Mouse (Mus musculus): ENCODE results near the gene Gm10974.

Gm10974 gene

GRCm38 (mm10) chr7:66404141-66404540 is 38.4 kb downstream of the Gm10974 start:
- Histone ChIP-seq H3K36me3 (ENCODE audit: insufficient read depth, low read length) (no peaks in the 10 kb centered on the region), H3K27me3 (ENCODE audit: insufficient read depth, low read length) (peaks cover 19% of the 10 kb centered on the region; the same call in 1 of the 2 replicates), H3K4me3 (replicated peaks; ENCODE audit: low read length) (no peak overlapping the region), H3K9me3 (ENCODE audit: low read length) (no peaks in the 10 kb centered on the region), H3K4me1 (replicated peaks; ENCODE audit: low read depth, low read length) (peaks cover 6% of the 10 kb centered on the region; the same call in 1 of the 2 replicates)
- TF ChIP-seq CTCF (conservative IDR thresholded peaks at IDR 0.05; ENCODE audit: low read length) (no peak), POU5F1 (IDR thresholded peaks at IDR 0.05; ENCODE audit: borderline replicate concordance, low read length) (no peak), NANOG (IDR thresholded peaks at IDR 0.05; ENCODE audit: borderline replicate concordance, low read length) (no peak)

DNA sequence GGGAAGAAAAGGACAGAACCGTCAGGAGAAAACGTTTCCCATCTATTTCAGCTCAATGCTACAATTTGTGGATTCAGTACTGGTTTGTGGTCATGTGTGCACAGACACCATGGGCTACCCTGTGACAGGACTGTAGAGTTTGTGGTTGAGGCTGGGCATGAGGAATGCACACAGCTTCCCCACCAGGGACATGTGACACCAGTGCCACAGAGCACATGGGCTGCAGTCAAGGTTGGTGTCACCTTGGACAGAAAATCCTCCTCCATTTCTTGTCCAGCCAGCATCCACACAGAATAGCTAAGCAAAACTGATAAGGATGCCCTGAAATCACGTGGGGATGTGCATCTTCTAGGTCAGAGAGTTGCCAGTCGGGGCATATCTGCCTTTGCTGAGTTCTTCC is 39.1 kb downstream of the Gm10974 start:
- peaks cover 21% of the 10 kb centered on the region; the same call in 1 of the 2 replicates for H3K27me3 ChIP-seq (ENCODE audit: insufficient read depth, low read length)
- no peaks in the 10 kb centered on the region for H3K36me3 ChIP-seq (ENCODE audit: insufficient read depth, low read length)
- peaks cover 6% of the 10 kb centered on the region; the same call in 1 of the 2 replicates for H3K4me1 ChIP-seq (replicated peaks; ENCODE audit: low read depth, low read length)
- no peaks in the 10 kb centered on the region for H3K9me3 ChIP-seq (ENCODE audit: low read length)
- no peak for TF ChIP-seq CTCF (conservative IDR thresholded peaks at IDR 0.05; ENCODE audit: low read length)
- TF ChIP-seq NANOG (IDR thresholded peaks at IDR 0.05; ENCODE audit: borderline replicate concordance, low read length): no peak
- TF ChIP-seq POU5F1 (IDR thresholded peaks at IDR 0.05; ENCODE audit: borderline replicate concordance, low read length): no peak
- H3K4me3 ChIP-seq (replicated peaks; ENCODE audit: low read length): no peak overlapping the region

- no peak overlapping the region for H3K4me3 ChIP-seq (replicated peaks; ENCODE audit: low read length)
- peaks cover 21% of the 10 kb centered on the region; the same call in 1 of the 2 replicates for H3K27me3 ChIP-seq (ENCODE audit: insufficient read depth, low read length)
- H3K36me3 ChIP-seq (ENCODE audit: insufficient read depth, low read length): no peaks in the 10 kb centered on the region
- peaks cover 6% of the 10 kb centered on the region; the same call in 1 of the 2 replicates for H3K4me1 ChIP-seq (replicated peaks; ENCODE audit: low read depth, low read length)
- no peak for TF ChIP-seq POU5F1 (IDR thresholded peaks at IDR 0.05; ENCODE audit: borderline replicate concordance, low read length)
- no peak for TF ChIP-seq NANOG (IDR thresholded peaks at IDR 0.05; ENCODE audit: borderline replicate concordance, low read length)
- no peak for TF ChIP-seq CTCF (conservative IDR thresholded peaks at IDR 0.05; ENCODE audit: low read length)
- no peaks in the 10 kb centered on the region for H3K9me3 ChIP-seq (ENCODE audit: low read length)
Measured at GRCm38 (mm10) chr7:66405541-66405940, 39.8 kb downstream of the Gm10974 start.

- TF ChIP-seq CTCF (conservative IDR thresholded peaks at IDR 0.05; ENCODE audit: low read length) (no peak), NANOG (IDR thresholded peaks at IDR 0.05; ENCODE audit: borderline replicate concordance, low read length) (no peak), POU5F1 (IDR thresholded peaks at IDR 0.05; ENCODE audit: borderline replicate concordance, low read length) (no peak)
- peaks cover 21% of the 10 kb centered on the region for H3K27me3 ChIP-seq (ENCODE audit: insufficient read depth, low read length)
- H3K36me3 ChIP-seq (ENCODE audit: insufficient read depth, low read length): no peaks in the 10 kb centered on the region
- peaks cover 6% of the 10 kb centered on the region; the same call in 1 of the 2 replicates for H3K4me1 ChIP-seq (replicated peaks; ENCODE audit: low read depth, low read length)
- no peaks in the 10 kb centered on the region for H3K9me3 ChIP-seq (ENCODE audit: low read length)
- no peak overlapping the region for H3K4me3 ChIP-seq (replicated peaks; ENCODE audit: low read length)
Measured at GRCm38 (mm10) chr7:66405951-66406721, 40.4 kb downstream of the Gm10974 start.

GRCm38 (mm10) chr7:66406971-66407370 is 41.3 kb downstream of the Gm10974 start:
- Histone ChIP-seq H3K27me3 (ENCODE audit: insufficient read depth, low read length) (peaks cover 13% of the 10 kb centered on the region), H3K36me3 (ENCODE audit: insufficient read depth, low read length) (no peaks in the 10 kb centered on the region), H3K9me3 (ENCODE audit: low read length) (no peaks in the 10 kb centered on the region), H3K4me1 (replicated peaks; ENCODE audit: low read depth, low read length) (peaks cover 6% of the 10 kb centered on the region; the same call in 1 of the 2 replicates), H3K4me3 (replicated peaks; ENCODE audit: low read length) (no peak overlapping the region)
- TF ChIP-seq NANOG (IDR thresholded peaks at IDR 0.05; ENCODE audit: borderline replicate concordance, low read length) (no peak), CTCF (conservative IDR thresholded peaks at IDR 0.05; ENCODE audit: low read length) (no peak), POU5F1 (IDR thresholded peaks at IDR 0.05; ENCODE audit: borderline replicate concordance, low read length) (no peak)

- Histone ChIP-seq H3K36me3 (ENCODE audit: insufficient read depth, low read length) (no peaks in the 10 kb centered on the region), H3K9me3 (ENCODE audit: low read length) (no peaks in the 10 kb centered on the region), H3K4me3 (replicated peaks; ENCODE audit: low read length) (no peak overlapping the region), H3K4me1 (replicated peaks; ENCODE audit: low read depth, low read length) (peaks cover 6% of the 10 kb centered on the region; the same call in 1 of the 2 replicates), H3K27me3 (ENCODE audit: insufficient read depth, low read length) (peaks cover 14% of the 10 kb centered on the region)
- TF ChIP-seq POU5F1 (IDR thresholded peaks at IDR 0.05; ENCODE audit: borderline replicate concordance, low read length): no peak
- no peak for TF ChIP-seq NANOG (IDR thresholded peaks at IDR 0.05; ENCODE audit: borderline replicate concordance, low read length)
- TF ChIP-seq CTCF (conservative IDR thresholded peaks at IDR 0.05; ENCODE audit: low read length): peak; percentile 52
Measured at GRCm38 (mm10) chr7:66409433-66409832, 43.7 kb downstream of the Gm10974 start.

DNA sequence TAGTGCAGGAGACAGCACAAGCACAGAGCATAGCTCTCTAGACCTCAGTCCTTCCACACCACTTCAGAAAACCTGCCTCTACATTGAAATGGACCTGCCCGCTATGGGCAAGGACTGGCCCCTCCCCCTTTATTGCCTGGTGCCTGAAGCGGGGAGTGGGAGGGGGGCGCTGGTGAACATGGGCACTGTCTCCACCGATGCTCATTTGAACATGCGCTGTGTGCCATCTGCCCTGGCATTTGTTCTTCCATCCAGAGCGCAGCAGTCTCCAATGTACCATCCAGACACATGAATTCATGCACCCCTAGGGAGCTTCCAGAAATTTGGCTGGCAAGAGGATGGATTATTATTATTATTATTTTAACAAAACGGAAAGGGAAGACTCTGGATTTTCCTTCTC is 47.4 kb downstream of the Gm10974 start:
- Histone ChIP-seq H3K4me1 (replicated peaks; ENCODE audit: low read depth, low read length) (no peaks in the 10 kb centered on the region), H3K36me3 (ENCODE audit: insufficient read depth, low read length) (no peaks in the 10 kb centered on the region), H3K4me3 (replicated peaks; ENCODE audit: low read length) (no peak overlapping the region), H3K9me3 (ENCODE audit: low read length) (no peaks in the 10 kb centered on the region), H3K27me3 (ENCODE audit: insufficient read depth, low read length) (peaks cover 5% of the 10 kb centered on the region)
- TF ChIP-seq NANOG (IDR thresholded peaks at IDR 0.05; ENCODE audit: borderline replicate concordance, low read length) (no peak), POU5F1 (IDR thresholded peaks at IDR 0.05; ENCODE audit: borderline replicate concordance, low read length) (no peak), CTCF (conservative IDR thresholded peaks at IDR 0.05; ENCODE audit: low read length) (no peak)

DNA sequence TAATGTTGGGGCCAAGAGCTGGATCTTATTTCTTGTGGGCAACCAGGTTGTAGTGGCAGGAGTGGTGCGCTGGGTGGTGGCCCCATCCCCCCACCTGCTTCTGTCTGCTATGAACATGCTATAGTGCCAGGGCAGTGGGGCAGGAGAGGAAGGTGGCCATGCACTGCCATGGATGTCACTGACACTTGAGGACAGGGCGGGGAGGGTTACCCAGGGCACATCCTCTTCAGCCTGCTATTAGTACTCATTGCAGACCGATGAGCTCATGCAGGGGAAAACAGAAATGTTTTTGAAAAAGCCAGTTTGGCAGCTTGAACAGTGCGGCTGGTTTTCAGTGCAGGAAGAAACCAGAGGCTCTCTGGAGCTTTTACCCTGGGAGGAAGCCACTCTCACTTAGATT is 51.1 kb downstream of the Gm10974 start:
- Histone ChIP-seq H3K4me1 (replicated peaks; ENCODE audit: low read depth, low read length) (no peaks in the 10 kb centered on the region), H3K4me3 (replicated peaks; ENCODE audit: low read length) (no peak overlapping the region), H3K9me3 (ENCODE audit: low read length) (no peaks in the 10 kb centered on the region), H3K36me3 (ENCODE audit: insufficient read depth, low read length) (no peaks in the 10 kb centered on the region), H3K27me3 (ENCODE audit: insufficient read depth, low read length) (peaks cover 14% of the 10 kb centered on the region)
- TF ChIP-seq POU5F1 (IDR thresholded peaks at IDR 0.05; ENCODE audit: borderline replicate concordance, low read length) (no peak), CTCF (conservative IDR thresholded peaks at IDR 0.05; ENCODE audit: low read length) (no peak), NANOG (IDR thresholded peaks at IDR 0.05; ENCODE audit: borderline replicate concordance, low read length) (no peak)
